Mouse (Mus musculus): ENCODE measurements around the gene Adpgk. TPM values are rescaled to one million over a fixed set of nuclear protein-coding genes. Genes with fewer than 3 reads are reported as not detected.
A peak's percentile ranks its signal among the peaks of the same experiment; 100 is the strongest.

Gene Adpgk
- total and polyA plus RNA-seq, 2 experiments from 2014 or later, result 10.1 to 17.4 TPM

- Histone ChIP-seq H3K4me1 (ENCODE audit: control insufficient read depth, insufficient read depth) (peaks cover 8% of the 10 kb centered on the region; the same call in 1 of the 2 replicates), H3K9ac (replicated peaks; ENCODE audit: low read depth, low read length) (no peak overlapping the region), H3K27me3 (ENCODE audit: control insufficient read depth, insufficient read depth, low read length) (no peaks in the 10 kb centered on the region), H3K27ac (ENCODE audit: low read depth) (peak overlapping the region; percentile 66), H3K36me3 (replicated peaks; ENCODE audit: control insufficient read depth, insufficient read depth, low read length) (no peaks in the 10 kb centered on the region), H3K4me2 (ENCODE audit: low read depth, low read length) (no peak overlapping the region), H3K9me3 (replicated peaks; ENCODE audit: control insufficient read depth, low read length) (no peaks in the 10 kb centered on the region), H3K4me3 (ENCODE audit: low read depth, low read length) (no peak overlapping the region)
- TF ChIP-seq CTCF (IDR thresholded peaks at IDR 0.05; ENCODE audit: low read depth) (no peak), EP300 (IDR thresholded peaks at IDR 0.05; ENCODE audit: low read depth) (no peak)
- 25% methylated on average over 6 of the region's 6 CpGs for WGBS
- peak; percentile 75 for DNase-seq (ENCODE audit: low spot score)
- peak; percentile 91 for ATAC-seq (ENCODE audit: insufficient read depth, low read depth)
These were observed 19.6 kb upstream of the Adpgk start for GRCm38 (mm10) chr9:59271711-59272110.

- TF ChIP-seq CTCF (IDR thresholded peaks at IDR 0.05; ENCODE audit: low read depth), result no peak
- no peak for TF ChIP-seq EP300 (IDR thresholded peaks at IDR 0.05; ENCODE audit: low read depth)
- no peak overlapping the region for H3K9ac ChIP-seq (replicated peaks; ENCODE audit: low read depth, low read length)
- H3K36me3 ChIP-seq (replicated peaks; ENCODE audit: control insufficient read depth, insufficient read depth, low read length), result no peaks in the 10 kb centered on the region
- no peak overlapping the region for H3K4me2 ChIP-seq (ENCODE audit: low read depth, low read length)
- H3K4me3 ChIP-seq (ENCODE audit: low read depth, low read length), result no peak overlapping the region
- H3K27ac ChIP-seq (ENCODE audit: low read depth), result no peak overlapping the region
- ATAC-seq (ENCODE audit: insufficient read depth, low read depth) (no peak), DNase-seq (ENCODE audit: low spot score) (no peak)
- H3K9me3 ChIP-seq (replicated peaks; ENCODE audit: control insufficient read depth, low read length), result no peaks in the 10 kb centered on the region
- peaks cover 8% of the 10 kb centered on the region; the same call in 1 of the 2 replicates for H3K4me1 ChIP-seq (ENCODE audit: control insufficient read depth, insufficient read depth)
- H3K27me3 ChIP-seq (ENCODE audit: control insufficient read depth, insufficient read depth, low read length), result no peaks in the 10 kb centered on the region
These were observed 18.2 kb upstream of the Adpgk start for GRCm38 (mm10) chr9:59273199-59273598.

DNA sequence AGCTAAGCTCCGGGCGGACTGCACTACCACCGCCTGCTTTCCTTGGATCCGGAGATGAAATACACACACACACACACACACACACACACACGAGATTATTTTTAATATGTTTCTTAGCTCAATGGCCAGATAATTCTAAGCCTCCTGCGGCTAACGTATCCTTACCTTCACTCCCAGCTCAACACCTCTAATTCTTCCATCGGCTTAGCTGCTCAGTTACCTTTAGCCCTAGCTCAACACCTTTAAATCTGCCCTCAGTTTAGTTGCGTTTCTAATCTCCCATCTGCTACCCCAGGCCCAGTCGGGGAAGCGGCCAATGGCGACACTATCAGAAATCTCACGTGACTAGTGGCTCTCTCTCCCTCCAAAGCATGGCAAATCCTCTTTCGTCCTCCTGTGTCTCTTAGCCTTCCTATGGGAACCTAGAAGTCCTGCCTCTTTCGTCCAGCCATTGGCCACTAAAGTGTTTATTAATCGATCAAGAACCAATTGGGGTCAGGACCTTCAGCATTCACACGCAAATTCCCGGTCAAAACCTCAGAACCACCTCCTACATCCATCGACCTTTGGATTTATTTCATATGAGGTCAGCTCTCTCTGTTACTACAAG, 16.4 kb upstream of the Adpgk start:
- DNase-seq (ENCODE audit: low spot score) (no peak), ATAC-seq (ENCODE audit: insufficient read depth, low read depth) (no peak)
- TF ChIP-seq CTCF (IDR thresholded peaks at IDR 0.05; ENCODE audit: low read depth) (no peak), EP300 (IDR thresholded peaks at IDR 0.05; ENCODE audit: low read depth) (no peak)
- Histone ChIP-seq H3K4me3 (ENCODE audit: low read depth, low read length) (no peak overlapping the region), H3K4me1 (ENCODE audit: control insufficient read depth, insufficient read depth) (0 out of 2 replicates have a peak, but pooled peaks cover 3% of the 10 kb centered on the region), H3K9ac (replicated peaks; ENCODE audit: low read depth, low read length) (no peak overlapping the region), H3K27me3 (ENCODE audit: control insufficient read depth, insufficient read depth, low read length) (no peaks in the 10 kb centered on the region), H3K27ac (ENCODE audit: low read depth) (no peak overlapping the region), H3K4me2 (ENCODE audit: low read depth, low read length) (no peak overlapping the region), H3K36me3 (replicated peaks; ENCODE audit: control insufficient read depth, insufficient read depth, low read length) (no peaks in the 10 kb centered on the region), H3K9me3 (replicated peaks; ENCODE audit: control insufficient read depth, low read length) (no peaks in the 10 kb centered on the region)
- WGBS, result 76% methylated on average over 19 of the region's 19 CpGs

- Histone ChIP-seq H3K4me1 (ENCODE audit: control insufficient read depth, insufficient read depth) (no peaks in the 10 kb centered on the region), H3K36me3 (replicated peaks; ENCODE audit: control insufficient read depth, insufficient read depth, low read length) (no peaks in the 10 kb centered on the region), H3K9me3 (replicated peaks; ENCODE audit: control insufficient read depth, low read length) (no peaks in the 10 kb centered on the region), H3K4me2 (ENCODE audit: low read depth, low read length) (no peak overlapping the region), H3K27ac (ENCODE audit: low read depth) (no peak overlapping the region), H3K4me3 (ENCODE audit: low read depth, low read length) (no peak overlapping the region), H3K9ac (replicated peaks; ENCODE audit: low read depth, low read length) (no peak overlapping the region), H3K27me3 (ENCODE audit: control insufficient read depth, insufficient read depth, low read length) (no peaks in the 10 kb centered on the region)
- TF ChIP-seq EP300 (IDR thresholded peaks at IDR 0.05; ENCODE audit: low read depth) (no peak), CTCF (IDR thresholded peaks at IDR 0.05; ENCODE audit: low read depth) (no peak)
- ATAC-seq (ENCODE audit: insufficient read depth, low read depth) (no peak), DNase-seq (ENCODE audit: low spot score) (no peak)
- 90% methylated on average over 2 of the region's 2 CpGs for WGBS
These were observed 13.2 kb upstream of the Adpgk start for GRCm38 (mm10) chr9:59278199-59278598.

- DNase-seq (ENCODE audit: low spot score) (no peak), ATAC-seq (ENCODE audit: insufficient read depth, low read depth) (no peak)
- Histone ChIP-seq H3K36me3 (replicated peaks; ENCODE audit: control insufficient read depth, insufficient read depth, low read length) (no peaks in the 10 kb centered on the region), H3K9me3 (replicated peaks; ENCODE audit: control insufficient read depth, low read length) (no peaks in the 10 kb centered on the region), H3K27ac (ENCODE audit: low read depth) (no peak overlapping the region), H3K9ac (replicated peaks; ENCODE audit: low read depth, low read length) (no peak overlapping the region), H3K4me1 (ENCODE audit: control insufficient read depth, insufficient read depth) (no peaks in the 10 kb centered on the region), H3K4me2 (ENCODE audit: low read depth, low read length) (no peak overlapping the region), H3K4me3 (ENCODE audit: low read depth, low read length) (no peak overlapping the region), H3K27me3 (ENCODE audit: control insufficient read depth, insufficient read depth, low read length) (no peaks in the 10 kb centered on the region)
- 78% methylated on average over 5 of the region's 5 CpGs for WGBS
- TF ChIP-seq CTCF (IDR thresholded peaks at IDR 0.05; ENCODE audit: low read depth), result no peak
These were observed 12.7 kb upstream of the Adpgk start for GRCm38 (mm10) chr9:59278694-59279093.

GRCm38 (mm10) chr9:59280888-59281287, 10.5 kb upstream of the Adpgk start:
- H3K27ac ChIP-seq (ENCODE audit: low read depth), result no peak overlapping the region
- ATAC-seq (ENCODE audit: insufficient read depth, low read depth), result no peak
- H3K4me3 ChIP-seq (ENCODE audit: low read depth, low read length), result no peak overlapping the region
- H3K27me3 ChIP-seq (ENCODE audit: control insufficient read depth, insufficient read depth, low read length), result no peaks in the 10 kb centered on the region
- H3K4me1 ChIP-seq (ENCODE audit: control insufficient read depth, insufficient read depth), result no peaks in the 10 kb centered on the region
- H3K9me3 ChIP-seq (replicated peaks; ENCODE audit: control insufficient read depth, low read length), result no peaks in the 10 kb centered on the region
- TF ChIP-seq CTCF (IDR thresholded peaks at IDR 0.05; ENCODE audit: low read depth) (no peak), EP300 (IDR thresholded peaks at IDR 0.05; ENCODE audit: low read depth) (no peak)
- no peak overlapping the region for H3K4me2 ChIP-seq (ENCODE audit: low read depth, low read length)
- H3K36me3 ChIP-seq (replicated peaks; ENCODE audit: control insufficient read depth, insufficient read depth, low read length), result no peaks in the 10 kb centered on the region
- no peak for DNase-seq (ENCODE audit: low spot score)
- H3K9ac ChIP-seq (replicated peaks; ENCODE audit: low read depth, low read length), result no peak overlapping the region
- WGBS, result 87% methylated on average over 5 of the region's 5 CpGs

All from heart, postnatal 0 days (tissue).